Mouse (Mus musculus) intestine, embryonic 15.5 days (tissue): ENCODE results near the gene Ltbp1. TPM values are rescaled to one million over a fixed set of nuclear protein-coding genes. Genes with fewer than 3 reads are reported as not detected.

Experiments used
- ATAC-seq: fragments of 200-750 bp; cut with Nextera tagmentation; 2 replicates; pipeline ENCODE4 v1.8.0; 2017; ENCODE audit warnings: moderate TSS enrichment, moderate library complexity
- H3K27ac ChIP-seq: fragments of 300-500 bp; sonication (generic); 2 replicates; pipeline ENCODE4 v1.5.1; 2015; ENCODE audit warnings: mild to moderate bottlenecking, inconsistent platforms
- H3K27me3 ChIP-seq: fragments of 300-500 bp; sonication (generic); replicated peaks from 2 replicates; pipeline ENCODE4 v1.6.1; 2015; ENCODE audit warnings: inconsistent platforms
- H3K36me3 ChIP-seq: fragments of 300-500 bp; sonication (generic); 2 replicates; pipeline ENCODE4 v1.6.1; 2015; ENCODE audit warnings: inconsistent platforms
- H3K4me1 ChIP-seq: fragments of 300-500 bp; sonication (generic); replicated peaks from 2 replicates; pipeline ENCODE4 v1.6.1; 2015; ENCODE audit warnings: inconsistent platforms
- H3K4me2 ChIP-seq: fragments of 300-500 bp; sonication (generic); replicated peaks from 2 replicates; pipeline ENCODE4 v1.6.1; 2015; ENCODE audit warnings: mild to moderate bottlenecking, inconsistent platforms
- H3K4me3 ChIP-seq: fragments of 300-500 bp; sonication (generic); replicated peaks from 2 replicates; pipeline ENCODE4 v1.5.1; 2015; ENCODE audit warnings: inconsistent platforms
- H3K9ac ChIP-seq: fragments of 300-500 bp; sonication (generic); 2 replicates; pipeline ENCODE4 v1.6.1; 2015; ENCODE audit warnings: inconsistent platforms
- H3K9me3 ChIP-seq: fragments of 300-500 bp; sonication (generic); 2 replicates; pipeline ENCODE4 v1.6.1; 2016; ENCODE audit warnings: inconsistent platforms
- WGBS: fragments of 180-500 bp; shearing (Covaris S2); methylation state at CpG from one replicate; pipeline ENCODE4 v1.1.7; 2015; 5-methylcytosine and 5-hydroxymethylcytosine counted together
- polyA plus RNA-seq: library from polyadenylated mRNA; unstranded; fragments of >200 nt; fragmentation: Nextera tagmentation; extraction: Ambion mirVana; gene quantifications from 2 replicates; pipeline ENCODE4 v1.2.1, GENCODE M21; 2015

The Ltbp1 gene
- polyA plus RNA-seq, 1 experiment from 2014 or later = 18.8 TPM

GRCm38 (mm10) chr17:75347414-75347813 lies 342.0 kb downstream of the Ltbp1 start:
- Histone ChIP-seq H3K4me3 (no peak overlapping the region), H3K4me2 (no peak overlapping the region), H3K9me3 (no peaks in the 10 kb centered on the region), H3K9ac (no peak overlapping the region), H3K36me3 (no peaks in the 10 kb centered on the region), H3K27ac (no peak overlapping the region), H3K4me1 (no peaks in the 10 kb centered on the region), H3K27me3 (no peaks in the 10 kb centered on the region)
- 97% methylated on average over 4 of the region's 4 CpGs for WGBS
- no peak for ATAC-seq

DNA sequence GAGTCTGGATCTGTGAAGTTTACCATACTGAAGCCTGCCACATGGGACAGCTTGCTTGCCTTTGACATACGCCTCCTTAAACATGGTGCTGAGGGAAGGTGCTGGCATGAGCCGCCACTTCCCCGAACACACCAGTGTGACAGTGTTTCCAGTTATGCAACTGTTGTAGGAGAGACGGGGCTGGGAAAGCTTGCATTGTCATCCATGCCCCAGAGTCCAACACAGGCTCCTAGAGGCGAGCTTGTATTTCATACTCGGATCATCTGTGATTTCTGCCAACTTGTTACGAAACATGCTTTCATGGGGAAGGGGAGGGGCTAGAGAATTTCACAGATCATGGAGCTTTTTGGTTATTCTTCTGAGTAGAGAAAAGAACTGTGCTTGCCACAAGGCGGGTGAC lies 343.7 kb downstream of the Ltbp1 start:
- ATAC-seq = no peak
- no peak overlapping the region for H3K27ac ChIP-seq
- H3K4me2 ChIP-seq = no peak overlapping the region
- no peaks in the 10 kb centered on the region for H3K27me3 ChIP-seq
- H3K36me3 ChIP-seq = 0 out of 2 replicates have a peak, but pooled peaks cover 2% of the 10 kb centered on the region
- WGBS = 85% methylated on average over 8 of the region's 8 CpGs
- no peak overlapping the region for H3K9ac ChIP-seq
- no peak overlapping the region for H3K4me3 ChIP-seq
- H3K9me3 ChIP-seq = no peaks in the 10 kb centered on the region
- no peaks in the 10 kb centered on the region for H3K4me1 ChIP-seq

DNA sequence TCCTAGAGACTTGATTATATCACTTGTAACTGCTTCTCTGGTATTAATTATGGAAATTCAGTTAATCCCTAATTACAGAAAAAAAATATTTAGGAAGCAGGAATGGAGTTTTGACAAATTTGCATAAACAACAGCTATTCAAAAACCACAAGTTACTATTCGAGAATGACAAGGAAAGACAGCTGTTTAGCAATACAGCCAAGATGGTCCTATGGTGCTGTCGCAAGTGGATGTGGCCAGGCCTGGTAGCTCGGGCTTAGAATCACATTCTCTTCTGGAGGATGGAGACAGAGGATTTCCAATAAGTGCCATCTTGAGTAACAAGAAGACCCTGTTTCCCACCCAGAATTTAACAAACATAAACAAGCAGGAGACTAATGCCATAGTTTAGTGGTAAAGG lies 344.2 kb downstream of the Ltbp1 start:
- ATAC-seq = no peak
- 87% methylated on average over 3 of the region's 3 CpGs for WGBS
- H3K27me3 ChIP-seq = no peaks in the 10 kb centered on the region

DNA sequence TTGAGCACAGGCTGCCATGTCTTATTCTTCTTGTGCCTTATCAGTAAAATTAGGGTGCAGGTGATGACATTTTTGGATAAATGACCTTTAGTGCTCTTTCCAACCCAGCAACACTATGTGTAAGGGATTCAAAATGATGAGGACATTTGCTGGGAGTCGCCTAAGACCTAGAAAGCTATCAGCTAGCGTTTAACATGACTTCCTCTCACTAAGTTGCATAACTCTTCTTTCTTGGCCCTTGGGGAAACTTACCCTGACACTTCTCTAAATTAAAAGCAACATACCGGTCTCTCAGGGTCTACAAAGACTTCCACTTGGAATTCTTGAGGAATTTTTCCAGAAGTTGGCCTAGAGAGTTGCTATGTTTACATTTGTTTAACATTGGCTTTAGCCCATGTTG lies 348.0 kb downstream of the Ltbp1 start:
- Histone ChIP-seq H3K9me3 (no peaks in the 10 kb centered on the region), H3K27me3 (no peaks in the 10 kb centered on the region), H3K27ac (no peak overlapping the region), H3K9ac (no peak overlapping the region), H3K4me2 (no peak overlapping the region), H3K4me1 (no peaks in the 10 kb centered on the region), H3K4me3 (no peak overlapping the region), H3K36me3 (0 out of 2 replicates have a peak, but pooled peaks cover 2% of the 10 kb centered on the region)
- no peak for ATAC-seq
- 67% methylated on average over 3 of the region's 3 CpGs for WGBS

More for the DNA sequence above, 344.2 kb downstream of the Ltbp1 start:
- Histone ChIP-seq H3K27ac (no peak overlapping the region), H3K9ac (no peak overlapping the region), H3K4me1 (no peaks in the 10 kb centered on the region), H3K36me3 (0 out of 2 replicates have a peak, but pooled peaks cover 2% of the 10 kb centered on the region), H3K4me2 (no peak overlapping the region), H3K4me3 (no peak overlapping the region), H3K9me3 (no peaks in the 10 kb centered on the region)

- Histone ChIP-seq H3K9ac (no peak overlapping the region), H3K4me2 (no peak overlapping the region), H3K27ac (no peak overlapping the region), H3K4me3 (no peak overlapping the region), H3K9me3 (no peaks in the 10 kb centered on the region), H3K4me1 (no peaks in the 10 kb centered on the region), H3K27me3 (no peaks in the 10 kb centered on the region), H3K36me3 (0 out of 2 replicates have a peak, but pooled peaks cover 2% of the 10 kb centered on the region)
- 50% methylated on average over 5 of the region's 5 CpGs for WGBS
- no peak for ATAC-seq
Observed at GRCm38 (mm10) chr17:75355431-75355830, 350.1 kb downstream of the Ltbp1 start.

DNA sequence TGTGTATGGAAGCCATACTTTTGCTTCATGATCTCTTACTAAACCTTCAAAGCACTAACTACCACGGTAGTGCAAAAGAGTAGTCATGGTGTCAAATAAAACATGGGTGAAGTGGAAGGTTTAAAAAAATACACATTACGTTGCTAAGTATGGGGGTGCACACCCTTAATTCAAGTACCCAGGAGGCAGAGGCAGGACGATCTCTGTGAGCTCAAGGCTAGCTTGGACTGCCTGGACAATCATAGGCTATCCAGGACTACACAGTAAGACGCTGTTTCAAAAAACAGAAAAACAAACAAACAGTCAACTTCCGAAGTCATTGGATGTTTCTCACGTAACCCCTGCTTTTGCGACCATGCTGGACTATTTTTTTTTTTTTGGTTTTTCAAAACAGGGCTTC lies 354.7 kb downstream of the Ltbp1 start:
- 95% methylated on average over 7 of the region's 7 CpGs for WGBS
- Histone ChIP-seq H3K4me2 (no peak overlapping the region), H3K27me3 (no peaks in the 10 kb centered on the region), H3K9ac (no peak overlapping the region), H3K27ac (no peak overlapping the region), H3K36me3 (no peaks in the 10 kb centered on the region), H3K9me3 (no peaks in the 10 kb centered on the region), H3K4me3 (no peak overlapping the region), H3K4me1 (no peaks in the 10 kb centered on the region)
- ATAC-seq = no peak

GRCm38 (mm10) chr17:75366332-75366731 lies 361.0 kb downstream of the Ltbp1 start:
- no peaks in the 10 kb centered on the region for H3K9me3 ChIP-seq
- no peak overlapping the region for H3K4me2 ChIP-seq
- H3K4me3 ChIP-seq = no peak overlapping the region
- ATAC-seq = no peak
- no peak overlapping the region for H3K27ac ChIP-seq
- H3K27me3 ChIP-seq = no peaks in the 10 kb centered on the region
- H3K36me3 ChIP-seq = no peaks in the 10 kb centered on the region
- H3K4me1 ChIP-seq = no peaks in the 10 kb centered on the region
- WGBS = 93% methylated on average over 6 of the region's 6 CpGs
- no peak overlapping the region for H3K9ac ChIP-seq

GRCm38 (mm10) chr17:75367486-75368155 lies 362.3 kb downstream of the Ltbp1 start:
- H3K27me3 ChIP-seq = no peaks in the 10 kb centered on the region
- H3K9me3 ChIP-seq = no peaks in the 10 kb centered on the region
- ATAC-seq = no peak
- H3K4me1 ChIP-seq = no peaks in the 10 kb centered on the region
- H3K4me2 ChIP-seq = no peak overlapping the region
- H3K27ac ChIP-seq = no peak overlapping the region
- no peaks in the 10 kb centered on the region for H3K36me3 ChIP-seq
- no peak overlapping the region for H3K4me3 ChIP-seq
- H3K9ac ChIP-seq = no peak overlapping the region
- 95% methylated on average over 18 of the region's 18 CpGs for WGBS

- H3K36me3 ChIP-seq = no peaks in the 10 kb centered on the region
- H3K9me3 ChIP-seq = no peaks in the 10 kb centered on the region
- H3K4me3 ChIP-seq = no peak overlapping the region
- ATAC-seq = 0 out of 2 replicates have a peak, but pooled peaks have one; percentile 45
- H3K4me2 ChIP-seq = no peak overlapping the region
- H3K9ac ChIP-seq = no peak overlapping the region
- H3K27me3 ChIP-seq = no peaks in the 10 kb centered on the region
- WGBS = 65% methylated on average over 5 of the region's 5 CpGs
- no peak overlapping the region for H3K27ac ChIP-seq
- H3K4me1 ChIP-seq = no peaks in the 10 kb centered on the region
Observed at GRCm38 (mm10) chr17:75368580-75368979, 363.2 kb downstream of the Ltbp1 start.

DNA sequence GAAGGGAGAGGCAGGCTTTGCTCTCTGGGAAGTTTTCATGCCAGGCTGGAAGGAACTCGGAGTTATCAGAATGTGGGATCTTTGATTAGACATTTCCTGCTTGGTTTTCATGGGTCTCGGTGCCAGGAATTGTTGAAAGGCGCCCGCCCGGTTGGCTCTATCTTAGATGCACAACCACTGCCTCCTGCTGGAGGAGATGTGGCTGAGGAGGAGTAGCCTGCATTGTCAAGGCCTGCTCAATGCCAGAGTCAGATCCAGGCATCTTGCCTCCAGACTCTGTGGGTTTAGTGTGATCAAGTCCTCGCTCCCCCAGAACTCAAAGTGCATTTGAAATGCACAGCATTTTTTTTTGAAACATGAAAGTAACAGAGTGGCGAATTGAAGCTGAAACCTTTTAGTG lies 364.0 kb downstream of the Ltbp1 start:
- Histone ChIP-seq H3K4me2 (no peak overlapping the region), H3K4me3 (no peak overlapping the region), H3K36me3 (no peaks in the 10 kb centered on the region), H3K9me3 (no peaks in the 10 kb centered on the region), H3K27me3 (no peaks in the 10 kb centered on the region), H3K27ac (no peak overlapping the region), H3K4me1 (no peaks in the 10 kb centered on the region), H3K9ac (no peak overlapping the region)
- 69% methylated on average over 7 of the region's 7 CpGs for WGBS
- no peak for ATAC-seq

DNA sequence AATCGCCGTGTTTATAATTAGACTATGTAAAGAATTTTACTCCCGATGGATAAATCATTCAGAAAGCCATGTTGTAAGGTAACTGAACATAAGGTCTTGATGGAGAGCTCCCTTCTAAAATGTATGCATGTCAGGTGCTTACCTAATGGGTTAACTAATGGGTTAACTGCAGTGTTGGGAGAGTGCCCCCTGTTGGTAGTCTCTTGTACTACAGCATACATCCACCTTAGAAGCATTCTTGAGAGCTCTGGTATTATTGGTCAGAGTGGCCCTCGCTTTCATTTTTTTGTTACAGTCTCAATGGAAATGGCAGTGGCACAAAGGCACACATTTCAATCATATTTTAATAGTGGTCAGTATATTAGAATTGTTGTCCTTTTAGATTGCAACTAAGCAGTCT lies 364.8 kb downstream of the Ltbp1 start:
- no peak for ATAC-seq
- H3K9me3 ChIP-seq = no peaks in the 10 kb centered on the region
- no peaks in the 10 kb centered on the region for H3K27me3 ChIP-seq
- no peaks in the 10 kb centered on the region for H3K36me3 ChIP-seq
- H3K4me2 ChIP-seq = no peak overlapping the region
- H3K27ac ChIP-seq = no peak overlapping the region
- H3K4me1 ChIP-seq = no peaks in the 10 kb centered on the region
- H3K9ac ChIP-seq = no peak overlapping the region
- H3K4me3 ChIP-seq = no peak overlapping the region
- WGBS = 93% methylated on average over 4 of the region's 4 CpGs

DNA sequence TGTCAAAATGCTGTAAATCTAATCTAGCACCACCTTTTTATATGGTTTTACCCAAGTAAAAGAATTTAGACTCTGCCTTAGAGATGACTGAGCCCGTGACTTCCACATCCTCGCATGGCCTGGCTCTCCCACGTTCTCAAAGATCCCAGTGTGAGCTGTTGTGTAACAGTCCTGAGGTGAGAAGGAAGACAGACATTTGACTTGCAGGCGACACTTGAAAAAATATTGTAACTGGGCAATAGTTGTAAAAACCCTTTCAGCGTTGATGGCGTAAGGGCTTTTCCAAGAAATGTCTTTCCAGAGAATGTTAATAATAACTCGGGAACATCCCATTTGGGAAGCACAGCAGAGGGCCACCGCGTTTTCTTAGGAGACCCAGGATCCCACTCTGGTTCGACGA lies 366.3 kb downstream of the Ltbp1 start:
- Histone ChIP-seq H3K4me1 (no peaks in the 10 kb centered on the region), H3K27me3 (no peaks in the 10 kb centered on the region), H3K9ac (no peak overlapping the region), H3K27ac (no peak overlapping the region), H3K4me2 (no peak overlapping the region), H3K9me3 (no peaks in the 10 kb centered on the region), H3K4me3 (no peak overlapping the region), H3K36me3 (no peaks in the 10 kb centered on the region)
- ATAC-seq = no peak
- WGBS = 87% methylated on average over 11 of the region's 11 CpGs

DNA sequence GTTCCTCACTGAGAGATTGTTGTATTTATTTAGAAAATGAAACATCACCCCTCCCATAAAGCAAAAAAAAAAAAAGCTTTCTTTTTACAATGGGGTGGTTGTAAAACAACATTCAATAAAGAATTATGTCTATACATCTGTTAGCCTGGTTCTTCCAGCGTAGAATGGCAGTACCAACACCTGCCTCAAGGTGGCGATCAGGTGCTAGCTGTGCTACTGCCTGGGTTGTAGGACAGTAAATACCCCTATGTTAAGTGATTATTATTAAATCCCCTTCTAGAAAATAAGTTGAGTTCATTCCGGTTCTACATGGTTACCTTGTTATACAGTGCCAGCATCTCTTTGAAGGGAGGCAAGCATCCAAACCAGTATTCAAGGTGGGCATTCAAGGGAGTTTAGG lies 367.0 kb downstream of the Ltbp1 start:
- Histone ChIP-seq H3K9ac (no peak overlapping the region), H3K4me1 (no peaks in the 10 kb centered on the region), H3K27ac (no peak overlapping the region), H3K4me2 (no peak overlapping the region), H3K36me3 (no peaks in the 10 kb centered on the region), H3K4me3 (no peak overlapping the region), H3K27me3 (no peaks in the 10 kb centered on the region), H3K9me3 (no peaks in the 10 kb centered on the region)
- no peak for ATAC-seq
- WGBS = 62% methylated on average over 3 of the region's 3 CpGs
